Comparison of ENCODE assay signal across 9 mouse cellular contexts in the genomic region with DNA sequence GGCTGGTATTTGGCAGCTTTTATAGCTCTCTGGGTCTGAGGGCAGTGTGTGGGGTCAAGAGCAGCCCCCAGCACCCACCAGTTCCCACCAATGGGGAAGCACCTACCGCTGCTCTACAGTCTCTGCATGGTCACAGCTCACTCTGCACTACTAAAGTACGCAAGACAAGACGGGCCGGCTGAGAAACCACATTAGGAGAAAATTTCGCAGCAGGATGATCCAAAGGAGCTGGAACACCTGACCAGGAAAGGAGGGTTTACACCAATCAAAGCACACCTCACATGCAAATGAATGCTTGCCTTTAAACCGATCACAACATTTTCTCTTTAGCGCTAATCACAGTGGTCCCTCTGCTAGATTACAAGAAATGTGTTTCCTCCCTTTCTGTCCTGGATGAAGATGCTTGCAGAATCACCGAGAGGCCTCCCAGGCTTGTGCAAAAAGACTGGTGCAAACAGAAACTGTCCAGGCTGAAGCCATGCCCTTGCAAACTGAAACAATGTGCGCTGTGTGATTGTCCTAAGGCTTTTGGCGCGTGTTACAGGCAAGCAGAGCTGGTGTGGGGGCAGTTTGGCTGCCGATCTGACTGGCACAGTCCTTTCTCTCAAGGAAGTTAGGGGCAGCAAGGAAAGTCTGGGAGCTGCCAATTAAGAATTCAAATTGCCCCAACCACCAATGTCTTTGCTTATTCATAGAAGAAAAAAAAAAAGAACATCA. TPM values are rescaled to one million over a fixed set of nuclear protein-coding genes. Genes with fewer than 3 reads are reported as not detected.
DNase-seq lines count a peak whose midpoint lies in the region; ATAC-seq and TF ChIP-seq lines count a peak whose summit lies in the region.
"Had no signal": no experiment of that assay in that cellular context is flagged by ENCODE, and none has a peak within 500 bp of the region (broad histone marks: within the 10 kb centered on the region; RNA-seq: fewer than 3 reads in every experiment).

No protein-coding gene starts in this region.

- peaks cover 20% of the 10 kb centered on the region for H3K4me1 ChIP-seq in heart, embryonic 15.5 days (replicated peaks)

- peak overlapping the region; percentile 53 for H3K4me2 ChIP-seq in heart, embryonic 15.5 days

- no peak for ATAC-seq in heart, embryonic 15.5 days (replicated peaks; ENCODE audit: insufficient number of reproducible peaks, insufficient read depth, low FRiP score, low read depth)

- H3K27ac ChIP-seq in layer of hippocampus, adult 2 months, result peak overlapping the region; percentile 18; the same call in 1 of the 2 replicates
- no peak overlapping the region for H3K27ac ChIP-seq in heart, embryonic 15.5 days

- H3K36me3 ChIP-seq in heart, embryonic 15.5 days, result no peaks in the 10 kb centered on the region

- TF ChIP-seq CTCF in layer of hippocampus, adult 2 months (conservative IDR thresholded peaks at IDR 0.05), result no peak
- TF ChIP-seq CTCF in brain, embryonic 14.5 days (IDR thresholded peaks at IDR 0.05; ENCODE audit: borderline replicate concordance, extremely low read depth, insufficient read depth, insufficient read length), result no peak

- H3K9me3 ChIP-seq in heart, embryonic 15.5 days (replicated peaks), result no peaks in the 10 kb centered on the region

- peaks cover 38% of the 10 kb centered on the region for H3K27me3 ChIP-seq in heart, embryonic 15.5 days

- peak overlapping the region; percentile 15 for H3K9ac ChIP-seq in heart, embryonic 15.5 days

- WGBS in heart, embryonic 15.5 days, result 19% methylated on average over 12 of the region's 12 CpGs

- peak overlapping the region; percentile 12 for H3K4me3 ChIP-seq in layer of hippocampus, adult 2 months
- peak overlapping the region; percentile 39 for H3K4me3 ChIP-seq in heart, embryonic 15.5 days

- peak in 1 of 2 experiments; percentile 8 for DNase-seq in layer of hippocampus, adult 2 months (ENCODE audit: low spot score in 2 of 2)
- DNase-seq in layer of hippocampus, adult 8-10 months (ENCODE audit: low spot score in 2 of 2), result no peak
- DNase-seq in brain, embryonic 14.5 days (ENCODE audit: low read depth), result peak; percentile 44
- DNase-seq in lung, postnatal 36 days, result peak; percentile 23
- no peak for DNase-seq in ovary, adult 18-20 months (ENCODE audit: low spot score)
- DNase-seq in adrenal gland, postnatal 25 days, result no peak
- no peak for DNase-seq in right cerebral cortex, adult 2 months (ENCODE audit: low spot score in 2 of 2)

- no peak for TF ChIP-seq POLR2A in brain, embryonic 14.5 days (IDR thresholded peaks at IDR 0.05; ENCODE audit: borderline replicate concordance, extremely low read depth, insufficient read depth, insufficient read length, poor library complexity, severe bottlenecking)

RNA-seq across cellular contexts. Expression of a gene that starts 21.9 kb away (rescaled TPM):
- 1 to 10 TPM; 5.7 to 6.9 TPM for total RNA-seq in layer of hippocampus, adult 2 months (2021)
- 1 to 10 TPM; 6.2 to 8.4 (median 7.1) TPM for total RNA-seq in layer of hippocampus, adult 8-10 months (2022)
- polyA plus RNA-seq in brain, embryonic 14.5 days (2012; rRNA removed), result 16.7 and 21.4 TPM in 2 replicates
- 10.9 and 14.4 TPM in 2 replicates for polyA plus RNA-seq in heart, embryonic 15.5 days (2015; fragmentation: Nextera tagmentation; extraction: Ambion mirVana)
- 12.0 and 12.8 TPM in 2 replicates for total RNA-seq in adrenal gland, postnatal 25 days (2021)

RNA-seq across cellular contexts. Expression of a gene that starts 57.1 kb away (rescaled TPM):
- total RNA-seq in layer of hippocampus, adult 2 months (2021), result 10 to 100 TPM; 30.1 to 33.6 TPM
- total RNA-seq in layer of hippocampus, adult 8-10 months (2022), result 10 to 100 TPM; 28.9 to 32.6 (median 31.6) TPM
- polyA plus RNA-seq in brain, embryonic 14.5 days (2012; rRNA removed), result 46.8 and 47.4 TPM in 2 replicates
- 6.7 and 8.3 TPM in 2 replicates for polyA plus RNA-seq in heart, embryonic 15.5 days (2015; fragmentation: Nextera tagmentation; extraction: Ambion mirVana)
- total RNA-seq in adrenal gland, postnatal 25 days (2021), result 11.1 and 12.8 TPM in 2 replicates

RNA-seq across cellular contexts. Expression of a gene that starts 58.5 kb away (rescaled TPM):
- not detected for total RNA-seq in layer of hippocampus, adult 2 months (2021)
- not detected for total RNA-seq in layer of hippocampus, adult 8-10 months (2022)
- polyA plus RNA-seq in brain, embryonic 14.5 days (2012; rRNA removed), result 0.05 and 0.22 TPM in 2 replicates
- polyA plus RNA-seq in heart, embryonic 15.5 days (2015; fragmentation: Nextera tagmentation; extraction: Ambion mirVana), result 0.06 TPM in 1 of 2 replicates, not detected in the other
- not detected in 2 replicates for total RNA-seq in adrenal gland, postnatal 25 days (2021)
- total RNA-seq: liver, adult 2 months had no signal
- polyA plus RNA-seq: liver, adult 2 months had no signal

Comparison
In these comparisons a context has a peak if more than half of its experiments do, and no peak if none do; other contexts are left out.
1. DNase-seq: peak in brain, embryonic 14.5 days (single experiment) and lung, postnatal 36 days (single experiment); none in layer of hippocampus, adult 8-10 months (0 of 2), ovary, adult 18-20 months (single experiment), adrenal gland, postnatal 25 days (single experiment) and right cerebral cortex, adult 2 months (0 of 2).